In the genomic region with DNA sequence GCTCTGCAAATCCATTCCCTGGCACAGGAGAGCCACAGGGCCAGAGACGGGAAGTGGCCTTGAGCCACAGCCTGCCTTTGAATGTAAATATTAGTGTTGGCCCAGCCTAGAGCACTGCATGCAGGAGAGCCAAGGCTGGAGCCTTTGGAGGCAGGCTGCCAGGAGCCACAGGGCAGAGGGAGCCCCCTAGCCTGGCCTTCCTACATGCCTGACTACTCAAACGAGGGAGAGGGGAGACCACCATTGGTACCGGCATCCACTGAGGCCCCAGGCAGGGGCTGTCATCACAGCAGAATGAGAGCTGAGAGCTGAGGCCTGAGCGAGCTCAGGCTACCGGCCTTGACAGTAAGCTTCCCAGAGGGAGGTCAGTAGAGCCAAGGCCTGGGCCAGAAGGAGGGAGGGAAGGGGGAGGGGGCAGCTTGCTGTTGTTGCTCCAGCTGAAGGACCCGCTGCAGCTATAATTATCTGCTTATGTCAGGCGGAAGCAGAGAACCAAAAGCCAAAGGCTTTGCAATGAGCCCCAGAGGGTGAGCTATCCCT, we compare ENCODE assay signal across 8 mouse cellular contexts.
DNase-seq lines count a peak whose midpoint lies in the region; ATAC-seq and TF ChIP-seq lines count a peak whose summit lies in the region.

No protein-coding gene starts in this region.

- no peak overlapping the region for H3K27ac ChIP-seq in forebrain, embryonic 15.5 days (replicated peaks)
- H3K27ac ChIP-seq in hindbrain, embryonic 14.5 days, result no peak overlapping the region
- no peak overlapping the region for H3K27ac ChIP-seq in midbrain, postnatal 0 days (ENCODE audit: low read depth, low read length)
- no peak overlapping the region for H3K27ac ChIP-seq in left cerebral cortex, adult 2 months

- H3K4me3 ChIP-seq in forebrain, embryonic 15.5 days, result no peak overlapping the region
- no peak overlapping the region for H3K4me3 ChIP-seq in hindbrain, embryonic 14.5 days (replicated peaks; ENCODE audit: low read length)
- no peak overlapping the region for H3K4me3 ChIP-seq in midbrain, postnatal 0 days (ENCODE audit: low read depth, low read length)
- H3K4me3 ChIP-seq in left cerebral cortex, adult 2 months, result no peak overlapping the region

- H3K4me2 ChIP-seq in forebrain, embryonic 15.5 days (replicated peaks), result no peak overlapping the region
- H3K4me2 ChIP-seq in hindbrain, embryonic 14.5 days (replicated peaks), result no peak overlapping the region
- no peak overlapping the region for H3K4me2 ChIP-seq in midbrain, postnatal 0 days (ENCODE audit: low read depth, low read length, poor library complexity, severe bottlenecking)

- TF ChIP-seq CTCF in midbrain, postnatal 0 days (IDR thresholded peaks at IDR 0.05), result no peak
- no peak for TF ChIP-seq CTCF in left cerebral cortex, adult 2 months (IDR thresholded peaks at IDR 0.05)

- H3K9me3 ChIP-seq in forebrain, embryonic 15.5 days, result no peaks in the 10 kb centered on the region
- no peaks in the 10 kb centered on the region for H3K9me3 ChIP-seq in hindbrain, embryonic 14.5 days (ENCODE audit: control insufficient read depth, low read length)
- no peaks in the 10 kb centered on the region for H3K9me3 ChIP-seq in midbrain, postnatal 0 days (ENCODE audit: low read length)

- ATAC-seq in forebrain, embryonic 15.5 days (replicated peaks), result peak; percentile 57
- ATAC-seq in hindbrain, embryonic 14.5 days (ENCODE audit: low FRiP score), result peak; percentile 46; the same call in 1 of the 2 replicates
- ATAC-seq in midbrain, postnatal 0 days (ENCODE audit: low FRiP score), result no peak

- intact Hi-C loops in left cerebral cortex, adult 2 months (cut with DNase I), result no loop called here

- H3K4me1 ChIP-seq in forebrain, embryonic 15.5 days, result peaks cover 16% of the 10 kb centered on the region
- H3K4me1 ChIP-seq in hindbrain, embryonic 14.5 days (replicated peaks; ENCODE audit: control insufficient read depth, insufficient read depth, low read length), result peaks cover 17% of the 10 kb centered on the region
- no peaks in the 10 kb centered on the region; the same call in 1 of the 2 replicates for H3K4me1 ChIP-seq in midbrain, postnatal 0 days (ENCODE audit: insufficient read depth, low read length)

- 11% methylated on average over 7 of the region's 7 CpGs for WGBS in forebrain, embryonic 15.5 days
- 13% methylated on average over 7 of the region's 7 CpGs for WGBS in hindbrain, embryonic 14.5 days
- WGBS in midbrain, postnatal 0 days, result 20% methylated on average over 7 of the region's 7 CpGs

- no peaks in the 10 kb centered on the region for H3K36me3 ChIP-seq in forebrain, embryonic 15.5 days
- no peaks in the 10 kb centered on the region for H3K36me3 ChIP-seq in hindbrain, embryonic 14.5 days (replicated peaks; ENCODE audit: control insufficient read depth, insufficient read depth)
- H3K36me3 ChIP-seq in midbrain, postnatal 0 days (ENCODE audit: insufficient read depth, low read length), result no peaks in the 10 kb centered on the region

- H3K27me3 ChIP-seq in forebrain, embryonic 15.5 days, result no peaks in the 10 kb centered on the region
- no peaks in the 10 kb centered on the region for H3K27me3 ChIP-seq in hindbrain, embryonic 14.5 days (ENCODE audit: control insufficient read depth, insufficient read depth, low read length)
- peaks cover 4% of the 10 kb centered on the region; the same call in 1 of the 2 replicates for H3K27me3 ChIP-seq in midbrain, postnatal 0 days (ENCODE audit: insufficient read depth, low read length)

- peak; percentile 70 to 86 for DNase-seq in adrenal gland, postnatal 36 days
- DNase-seq in hindbrain, embryonic 14.5 days (ENCODE audit: low spot score), result no peak
- DNase-seq in liver, result peak; percentile 49
- peak; percentile 61 for DNase-seq in midbrain, postnatal 0 days (ENCODE audit: low spot score)
- DNase-seq in thymus, adult 18-20 months, result no peak
- no peak for DNase-seq in natural killer cell, adult 2 months (ENCODE audit: low spot score in 2 of 2)
- DNase-seq in left cerebral cortex, adult 2 months (ENCODE audit: extremely low spot score in 1 of 2, low spot score in 2 of 2), result no peak

- H3K9ac ChIP-seq in forebrain, embryonic 15.5 days (replicated peaks), result no peak overlapping the region
- H3K9ac ChIP-seq in hindbrain, embryonic 14.5 days, result no peak overlapping the region
- H3K9ac ChIP-seq in midbrain, postnatal 0 days (replicated peaks; ENCODE audit: low read length, poor library complexity, severe bottlenecking), result no peak overlapping the region

Comparison
In these comparisons a context has a peak if more than half of its experiments do, and no peak if none do; other contexts are left out.
1. DNase-seq: peak in adrenal gland, postnatal 36 days (2 of 2), liver (single experiment) and midbrain, postnatal 0 days (single experiment); none in hindbrain, embryonic 14.5 days (single experiment), thymus, adult 18-20 months (0 of 2), natural killer cell, adult 2 months (0 of 2) and left cerebral cortex, adult 2 months (0 of 2).